Mouse (Mus musculus) CH12.LX (cell line): ENCODE results near the gene Ank2. TPM values are rescaled to one million over a fixed set of nuclear protein-coding genes. Genes with fewer than 3 reads are reported as not detected.

Experiments used
- DNase-seq: peaks from one replicate; pipeline ENCODE4 v3.0.0-alpha.2; 2013; ENCODE audit errors: extremely low read depth
- H3K27ac ChIP-seq: 2 replicates; pipeline ENCODE4 v1.5.1; 2012; ENCODE audit warnings: low read depth, mild to moderate bottlenecking, control low read depth, moderate library complexity; ENCODE audit not compliant: insufficient read depth
- H3K27me3 ChIP-seq: replicated peaks from 2 replicates; pipeline ENCODE3; 2012; ENCODE audit warnings: inconsistent platforms
- H3K36me3 ChIP-seq, 2 experiments: replicated peaks in 1 of 2; 2 replicates each; pipeline versions ENCODE3 to v1.6.1; 2012; ENCODE audit warnings: inconsistent platforms in 1 of 2, low read length in 1 of 2, mild to moderate bottlenecking in 1 of 2, mixed read lengths in 1 of 2, moderate library complexity in 1 of 2; ENCODE audit not compliant: control insufficient read depth in 1 of 2, insufficient read depth in 1 of 2
- H3K4me1 ChIP-seq, 2 experiments: 2 replicates each; pipeline ENCODE4 v1.6.1; 2012; ENCODE audit warnings: inconsistent platforms in 1 of 2, moderate library complexity in 1 of 2; ENCODE audit not compliant: insufficient read depth in 2 of 2, control insufficient read depth in 1 of 2
- H3K4me2 ChIP-seq: 2 replicates; pipeline ENCODE4 v1.6.1; 2012; ENCODE audit warnings: low read depth, mild to moderate bottlenecking, control low read depth; ENCODE audit not compliant: poor library complexity, insufficient read depth, severe bottlenecking
- H3K4me3 ChIP-seq, 3 experiments: fragments of 150-350 bp in 1 of 3; sonication (generic) in 1 of 3; replicated peaks in 1 of 3; 2 replicates each; pipeline versions ENCODE3 to v1.5.1; 2011 to 2012; ENCODE audit warnings: low read depth in 2 of 3, low read length in 2 of 3, mild to moderate bottlenecking in 2 of 3, moderate library complexity in 2 of 3, control low read depth in 1 of 3, improper control_type of control experiment in 1 of 3, inconsistent platforms in 1 of 3, mixed read lengths in 1 of 3; ENCODE audit not compliant: poor library complexity in 1 of 3
- H3K79me2 ChIP-seq: replicated peaks from 2 replicates; pipeline ENCODE4 v1.6.1; 2012; ENCODE audit warnings: mild to moderate bottlenecking, moderate library complexity; ENCODE audit not compliant: control insufficient read depth, poor library complexity, insufficient read depth, severe bottlenecking; ENCODE audit errors: extremely low read depth
- H3K9ac ChIP-seq: 2 replicates; pipeline ENCODE4 v1.6.1; 2012; ENCODE audit warnings: low read depth, mild to moderate bottlenecking, control low read depth, moderate library complexity; ENCODE audit not compliant: insufficient read depth
- H3K9me3 ChIP-seq: replicated peaks from 2 replicates; pipeline ENCODE3; 2012; ENCODE audit warnings: low read length, inconsistent platforms, mixed read lengths
- CHD2 ChIP-seq: IDR thresholded peaks from 2 replicates; pipeline ENCODE4 v1.6.1; 2011; ENCODE audit warnings: low read length, improper control_type of control experiment
- CTCF ChIP-seq, 2 experiments: IDR thresholded peaks in 1 of 2; conservative IDR thresholded peaks in 1 of 2; 2 replicates each; pipeline ENCODE4 v1.5.1; 2011 to 2012; ENCODE audit warnings: low read depth in 2 of 2, low read length in 2 of 2, improper control_type of control experiment in 1 of 2, inconsistent platforms in 1 of 2, mild to moderate bottlenecking in 1 of 2, moderate library complexity in 1 of 2
- E2F4 ChIP-seq: IDR thresholded peaks from 2 replicates; pipeline ENCODE4 v1.6.1; 2011; ENCODE audit warnings: low read depth, low read length, improper control_type of control experiment; ENCODE audit not compliant: insufficient replicate concordance
- ETS1 ChIP-seq: conservative IDR thresholded peaks from 2 replicates; pipeline ENCODE4 v1.6.1; 2012; ENCODE audit warnings: low read depth, mild to moderate bottlenecking, inconsistent platforms, low read length, improper control_type of control experiment, moderate library complexity
- HCFC1 ChIP-seq: IDR thresholded peaks from 2 replicates; pipeline ENCODE4 v1.6.1; 2012; ENCODE audit warnings: low read depth, mild to moderate bottlenecking, inconsistent platforms, low read length, improper control_type of control experiment
- MAFK ChIP-seq: IDR thresholded peaks from 2 replicates; pipeline ENCODE4 v1.6.1; 2011; ENCODE audit warnings: low read length, improper control_type of control experiment; ENCODE audit not compliant: insufficient replicate concordance
- MAZ ChIP-seq: IDR thresholded peaks from 2 replicates; pipeline ENCODE4 v1.6.1; 2012; ENCODE audit warnings: low read depth, mild to moderate bottlenecking, inconsistent platforms, low read length, improper control_type of control experiment, moderate library complexity
- MEF2A ChIP-seq: IDR thresholded peaks from 2 replicates; pipeline ENCODE4 v1.6.1; 2014; ENCODE audit warnings: low read depth, mild to moderate bottlenecking, inconsistent platforms, low read length, improper control_type of control experiment, borderline replicate concordance
- MXI1 ChIP-seq: IDR thresholded peaks from 2 replicates; pipeline ENCODE4 v1.6.1; 2011; ENCODE audit warnings: mild to moderate bottlenecking, low read depth, low read length, improper control_type of control experiment
- MYC ChIP-seq: IDR thresholded peaks from 2 replicates; pipeline ENCODE4 v1.6.1; 2011; ENCODE audit warnings: low read depth, mild to moderate bottlenecking, improper control_type of control experiment, low read length
- NELFE ChIP-seq: IDR thresholded peaks from 2 replicates; pipeline ENCODE4 v1.6.1; 2011; ENCODE audit warnings: low read depth, low read length, improper control_type of control experiment
- NRF1 ChIP-seq: IDR thresholded peaks from 2 replicates; pipeline ENCODE4 v1.6.1; 2014; ENCODE audit warnings: low read depth, mild to moderate bottlenecking, inconsistent platforms, low read length, improper control_type of control experiment, moderate library complexity
- PAX5 ChIP-seq: IDR thresholded peaks from 2 replicates; pipeline ENCODE4 v1.6.1; 2012; ENCODE audit warnings: low read length, inconsistent platforms, mixed read lengths
- RCOR1 ChIP-seq: conservative IDR thresholded peaks from 2 replicates; pipeline ENCODE4 v1.6.1; 2012; ENCODE audit warnings: low read depth, mild to moderate bottlenecking, inconsistent platforms, low read length, improper control_type of control experiment
- SIN3A ChIP-seq: IDR thresholded peaks from 2 replicates; pipeline ENCODE4 v1.6.1; 2012; ENCODE audit warnings: low read length, improper control_type of control experiment, inconsistent platforms
- SMC3 ChIP-seq: IDR thresholded peaks from 2 replicates; pipeline ENCODE4 v1.6.1; 2011; ENCODE audit warnings: low read depth, low read length, improper control_type of control experiment
- TCF12 ChIP-seq: IDR thresholded peaks from 2 replicates; pipeline ENCODE4 v1.6.1; 2014; ENCODE audit warnings: low read depth, mild to moderate bottlenecking, inconsistent platforms, low read length, improper control_type of control experiment
- ZC3H11A ChIP-seq: IDR thresholded peaks from 2 replicates; pipeline ENCODE4 v1.6.1; 2012; ENCODE audit warnings: low read depth, mild to moderate bottlenecking, inconsistent platforms, low read length, improper control_type of control experiment
- ZKSCAN1 ChIP-seq: IDR thresholded peaks from 2 replicates; pipeline ENCODE4 v1.6.1; 2012; ENCODE audit warnings: low read depth, inconsistent platforms, low read length, improper control_type of control experiment, borderline replicate concordance
- ZMIZ1 ChIP-seq: IDR thresholded peaks from 2 replicates; pipeline ENCODE4 v1.6.1; 2012; ENCODE audit warnings: low read depth, mild to moderate bottlenecking, inconsistent platforms, low read length, improper control_type of control experiment
- ZNF384 ChIP-seq: IDR thresholded peaks from 2 replicates; pipeline ENCODE4 v1.6.1; 2012; ENCODE audit warnings: low read depth, low read length, improper control_type of control experiment, inconsistent platforms
- dilution Hi-C: fragments of 300-500 bp; cut with MboI; formaldehyde crosslinking; loops from 2 replicates; pipeline ENCODE4 v1.14.3; 2020; ENCODE audit warnings: low sequenced_read_pairs; ENCODE audit not compliant: extremely low pct_unique_long_range_greater_than_20kb, extremely low pct_ligation_motif_present
- in situ Hi-C: fragments of 300-500 bp; cut with MboI; formaldehyde crosslinking; loops from 3 replicates; pipeline ENCODE4 v1.14.3; 2019; ENCODE audit warnings: low sequenced_read_pairs, low pct_ligation_motif_present, low pct_unique_long_range_greater_than_20kb, mixed read lengths
- polyA plus RNA-seq: library from polyadenylated mRNA; unstranded; fragments of >175 nt; gene quantifications from 2 replicates; pipeline ENCODE4 v1.2.1, GENCODE M21; 2012; ENCODE audit warnings: low read depth; ENCODE audit not compliant: insufficient read length
- total RNA-seq, 2 experiments: library from RNA; depleted of rRNA; stranded (reverse); fragments of 300-350 nt in 1 of 2; fragments of >200 nt in 1 of 2; gene quantifications; 2 replicates each; pipeline ENCODE4 v1.2.3; 2012 to 2014

Gene Ank2
- total and polyA plus RNA-seq, 3 experiments = 3.9 to 20.9 (median 12.2) TPM

DNA sequence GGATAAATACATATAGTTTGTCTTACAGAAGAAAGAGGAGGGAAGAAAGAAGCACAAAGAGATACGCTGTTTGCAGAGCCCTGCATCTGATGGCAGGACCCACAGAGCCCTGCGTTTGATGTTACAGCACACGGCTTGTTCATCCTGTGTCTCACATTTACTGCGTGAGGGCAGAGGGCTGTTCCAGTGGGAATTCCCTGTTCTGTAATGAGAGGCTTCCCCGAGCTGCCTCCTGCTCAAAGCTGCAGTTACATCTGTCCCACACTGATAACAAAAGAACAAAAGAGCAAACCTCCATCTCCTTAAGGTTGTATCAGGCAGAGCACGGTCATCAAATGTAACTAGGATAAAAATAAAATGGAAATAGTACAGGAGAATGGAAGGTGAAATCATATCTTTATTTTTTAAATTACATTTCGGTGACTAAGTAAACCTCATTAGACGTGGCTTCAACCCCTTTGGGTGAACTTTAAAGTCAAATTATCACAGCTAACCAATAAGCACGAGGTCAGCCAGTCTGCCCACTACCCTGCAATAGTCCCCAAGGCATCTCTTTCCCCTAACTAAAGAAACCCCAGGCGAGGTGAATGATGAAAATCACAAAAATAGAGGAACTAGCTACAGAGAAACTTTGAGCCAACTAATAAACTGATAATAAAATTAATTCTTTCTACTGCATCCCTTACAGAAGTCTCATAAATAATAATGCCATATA, 255.1 kb downstream of the Ank2 start:
- peaks cover 3 to 11% of the 10 kb centered on the region in 2 experiments; a peak in 2 of 4 replicates for H3K4me1 ChIP-seq
- H3K9ac ChIP-seq = no peak overlapping the region
- no peak for TF ChIP-seq MXI1
- no peak for TF ChIP-seq ETS1
- no peak for TF ChIP-seq MEF2A
- no peak for TF ChIP-seq MYC
- no peak for TF ChIP-seq ZMIZ1
- TF ChIP-seq NRF1 = no peak
- TF ChIP-seq ZKSCAN1 = no peak
- TF ChIP-seq RCOR1 = no peak
- TF ChIP-seq SMC3 = no peak
- no peak overlapping the region for H3K4me2 ChIP-seq
- DNase-seq = no peak
- no peaks in the 10 kb centered on the region for H3K36me3 ChIP-seq
- no peaks in the 10 kb centered on the region for H3K27me3 ChIP-seq
- no peaks in the 10 kb centered on the region for H3K9me3 ChIP-seq
- H3K79me2 ChIP-seq = no peaks in the 10 kb centered on the region
- dilution Hi-C loops = no loop called here
- no peak overlapping the region for H3K27ac ChIP-seq
- in situ Hi-C loops = no loop called here
- H3K4me3 ChIP-seq = no peak overlapping the region

DNA sequence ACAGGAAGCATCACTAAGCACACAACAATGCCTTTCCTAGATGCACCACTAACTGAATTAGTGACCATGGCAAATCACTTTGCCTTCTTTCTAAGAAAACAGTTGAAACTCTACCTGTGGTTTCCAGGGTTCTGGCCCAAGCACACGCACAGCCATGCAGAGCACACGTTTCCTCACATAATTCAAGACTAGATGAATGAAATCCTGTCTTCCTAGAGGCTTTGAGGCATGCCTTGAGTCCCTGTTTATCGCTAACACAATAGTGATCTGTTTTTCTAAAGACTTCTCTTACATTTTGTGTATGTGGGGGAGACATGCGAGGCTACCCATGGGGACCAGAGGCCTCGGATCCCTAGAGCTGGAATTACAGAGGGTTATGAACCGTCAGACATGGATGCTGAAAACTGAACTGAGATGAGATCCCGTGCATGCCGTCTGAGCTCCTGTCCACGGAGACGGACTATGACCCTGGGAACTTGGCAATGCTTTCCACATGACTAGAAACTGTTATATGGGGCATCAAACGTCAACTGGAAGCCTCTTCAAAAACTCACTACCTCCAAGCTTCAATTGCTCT, 256.8 kb downstream of the Ank2 start:
- Histone ChIP-seq H3K9me3 (no peaks in the 10 kb centered on the region), H3K79me2 (no peaks in the 10 kb centered on the region), H3K9ac (no peak overlapping the region), H3K4me2 (no peak overlapping the region), H3K36me3 (no peaks in the 10 kb centered on the region), H3K4me1 (peaks cover 2 to 11% of the 10 kb centered on the region in 2 experiments; a peak in 2 of 4 replicates), H3K27ac (no peak overlapping the region), H3K27me3 (no peaks in the 10 kb centered on the region)
- in situ Hi-C loops = no loop called here
- TF ChIP-seq ZC3H11A (no peak), MAFK (no peak), NRF1 (no peak), MAZ (no peak), TCF12 (no peak), MXI1 (no peak), ZMIZ1 (no peak), ETS1 (no peak), HCFC1 (no peak), SIN3A (no peak), ZKSCAN1 (no peak), RCOR1 (no peak), E2F4 (no peak), CTCF (conservative IDR thresholded peaks at IDR 0.05 in 1 of 2, IDR thresholded peaks at IDR 0.05 in 1 of 2; ENCODE audit: low read depth in 2 of 2, low read length in 2 of 2) (no peak), NELFE (no peak), PAX5 (no peak), ZNF384 (no peak), CHD2 (no peak)
- TF ChIP-seq, all 38 proteins: peak for 0
- DNase-seq = no peak
- dilution Hi-C loops = no loop called here
- H3K4me3 ChIP-seq = no peak overlapping the region
